Mouse (Mus musculus): ENCODE measurements at regions not wholly inside any gene's neighbourhood (a gene's known extent, or its start where the extent isn't known, plus 50 kb on each side); places are given as distances from the start of the nearest gene placed in this dataset.

DNA sequence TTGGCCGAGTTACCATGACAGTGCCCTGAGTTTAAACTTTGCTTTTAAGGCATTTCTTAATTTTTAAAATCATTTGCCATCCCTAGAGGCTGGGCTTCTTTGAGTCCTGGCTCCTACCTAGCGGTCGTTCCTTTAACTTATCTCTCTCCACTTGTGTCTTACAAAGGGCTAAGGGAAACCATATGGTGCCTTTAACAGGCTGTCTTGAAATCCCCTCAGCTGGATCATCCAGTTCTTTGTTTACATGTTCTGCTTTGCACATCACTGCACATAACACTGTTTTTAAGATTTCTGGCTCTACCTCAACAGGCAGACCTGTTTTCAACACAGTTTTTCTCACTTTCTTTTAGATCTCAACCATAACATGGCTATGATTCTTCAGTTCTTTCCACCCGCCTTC lies 50.4 kb upstream of the Hspb3 start:
- TF ChIP-seq CTCF (IDR thresholded peaks at IDR 0.05; ENCODE audit: borderline replicate concordance, extremely low read depth, insufficient read depth, insufficient read length) (no peak), POLR2A (IDR thresholded peaks at IDR 0.05; ENCODE audit: borderline replicate concordance, extremely low read depth, insufficient read depth, insufficient read length, poor library complexity, severe bottlenecking) (no peak)
- peak; percentile 63 for DNase-seq (ENCODE audit: low read depth)
